Mouse (Mus musculus) MN1 (cell line): ENCODE measurements around the gene Klc1.
"Not testable (repeated sequence)": the region's sequence is repeated elsewhere in the genome, so short reads cannot be mapped to it uniquely, and the experiment has no call there.

ENCODE experiments used
- DNase-seq: peaks from one replicate; pipeline ENCODE4 v3.0.0-alpha.2; 2016; ENCODE audit warnings: low spot score

Klc1 gene

DNA sequence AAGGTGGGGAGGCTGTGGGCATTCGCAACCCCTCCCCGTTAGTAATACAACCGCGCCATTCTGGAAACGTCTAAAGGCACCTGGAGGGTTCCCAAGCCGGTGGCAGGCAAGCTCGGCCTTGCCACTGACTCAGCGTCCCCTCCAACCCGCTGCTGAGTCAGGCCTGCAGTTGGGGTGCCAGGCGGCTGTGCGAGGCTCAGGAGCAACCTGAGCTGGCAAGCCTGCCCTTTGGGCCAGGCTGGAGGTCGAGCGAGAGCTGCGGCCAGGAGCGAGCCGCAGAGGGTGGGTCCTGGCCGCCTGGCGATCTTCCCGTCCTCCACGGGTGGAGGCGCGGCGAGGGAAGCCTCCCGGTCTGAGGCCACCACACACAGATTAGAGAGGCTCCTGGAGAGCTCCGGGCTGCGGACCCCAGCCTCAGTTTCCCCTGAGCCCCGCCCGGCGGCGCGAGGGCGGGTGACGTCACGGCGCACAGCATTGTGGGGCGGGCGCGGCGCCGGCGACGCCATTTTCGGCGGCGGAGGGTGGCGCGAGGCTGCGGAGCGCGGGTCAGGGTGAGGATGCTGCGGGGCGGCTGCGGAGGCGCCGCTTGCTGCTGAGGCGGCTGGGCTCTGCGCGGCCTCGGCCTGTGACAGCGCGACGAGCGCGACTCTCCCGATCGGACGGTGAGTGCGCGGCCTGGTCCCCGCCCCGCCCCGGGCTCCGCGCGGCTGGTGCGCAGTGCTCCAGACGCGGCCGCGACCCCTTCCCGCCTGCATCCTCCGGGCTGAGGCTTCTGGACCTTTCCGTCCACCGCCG is at the start of gene Klc1:
TSS of gene Klc1 (plus strand) at position 469 of the 795 bp plus-strand sequence.
- DNase-seq: peak; percentile 62

DNA sequence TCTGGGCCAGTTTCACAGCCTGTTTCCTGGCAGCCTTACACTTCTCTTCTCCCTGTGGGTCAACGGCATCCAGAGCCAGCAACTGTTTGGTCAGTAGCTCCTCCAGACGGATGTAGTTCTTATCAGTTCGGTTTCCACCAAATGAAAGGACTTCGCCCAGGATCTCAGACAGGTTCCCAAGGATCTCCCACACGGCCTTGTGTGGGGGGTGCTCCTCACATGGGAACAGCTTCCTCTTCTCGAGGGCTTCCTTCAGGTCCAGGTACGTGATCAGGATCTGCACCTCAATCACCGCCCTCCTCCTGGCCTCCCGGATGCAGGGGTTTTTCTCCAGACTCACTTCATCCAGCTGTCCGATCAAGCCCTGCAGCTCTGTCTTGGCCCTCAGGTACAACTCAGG is 48.6 kb upstream of the Klc1 start:
- no peak for DNase-seq

DNA sequence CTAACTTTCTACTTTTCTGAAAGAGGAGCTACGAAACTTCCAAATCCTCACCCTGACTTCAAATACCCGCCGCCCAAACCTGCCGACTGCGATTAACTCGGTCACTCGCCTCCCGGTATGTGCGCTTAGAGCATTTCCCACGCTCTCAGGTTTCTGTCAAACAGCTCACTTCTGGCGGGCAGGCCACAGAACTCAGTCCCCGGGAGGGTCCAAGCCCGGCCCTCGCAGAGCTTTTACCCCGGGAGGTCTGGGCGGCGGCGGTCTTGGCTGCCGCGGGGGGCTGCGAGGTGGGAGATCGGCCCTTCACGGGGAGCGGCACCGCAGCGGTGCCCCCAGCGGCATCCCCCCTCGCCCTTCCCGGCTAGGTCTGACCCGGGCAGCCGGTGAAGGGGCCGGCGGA is 46.2 kb upstream of the Klc1 start:
- DNase-seq: no peak

DNA sequence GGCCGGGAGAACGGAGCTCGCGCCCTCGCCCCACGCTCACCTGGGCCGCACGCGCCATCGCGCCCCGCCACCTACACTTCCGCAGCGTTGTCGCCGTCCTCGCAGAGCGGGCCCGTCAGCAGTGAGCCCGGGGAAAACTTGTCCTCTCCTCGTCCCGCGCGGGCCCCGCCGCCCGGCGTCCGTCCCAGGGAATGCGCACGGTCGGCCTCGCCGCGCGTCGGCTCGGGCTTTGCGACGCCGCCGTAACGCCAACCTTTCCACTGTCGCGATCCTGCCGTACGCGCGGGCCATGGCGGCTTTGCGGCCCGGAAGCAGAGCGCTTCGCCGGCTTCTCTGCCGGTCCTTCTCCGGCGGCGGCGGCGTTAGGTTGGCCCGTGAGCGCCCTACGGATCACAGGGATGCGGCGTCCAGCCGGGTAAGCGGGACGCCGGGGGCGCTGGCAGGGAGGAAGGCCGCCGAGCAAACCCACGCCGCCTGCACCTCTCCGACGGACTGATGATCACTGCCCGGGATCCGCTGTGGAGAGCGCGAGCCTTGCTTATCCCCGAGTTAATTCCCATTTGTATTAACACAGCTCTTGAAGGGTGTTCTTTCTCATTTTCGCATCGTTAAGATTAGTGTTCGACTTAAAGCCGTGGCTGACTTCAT is 45.5 kb upstream of the Klc1 start, which contains the start of the genes Bag5 and Apopt1:
TSS of gene Bag5 (minus strand) at position 254 of the 648 bp plus-strand sequence.
TSS of gene Apopt1 (plus strand) at position 258 of the 648 bp plus-strand sequence.
- peak; percentile 90 for DNase-seq

DNA sequence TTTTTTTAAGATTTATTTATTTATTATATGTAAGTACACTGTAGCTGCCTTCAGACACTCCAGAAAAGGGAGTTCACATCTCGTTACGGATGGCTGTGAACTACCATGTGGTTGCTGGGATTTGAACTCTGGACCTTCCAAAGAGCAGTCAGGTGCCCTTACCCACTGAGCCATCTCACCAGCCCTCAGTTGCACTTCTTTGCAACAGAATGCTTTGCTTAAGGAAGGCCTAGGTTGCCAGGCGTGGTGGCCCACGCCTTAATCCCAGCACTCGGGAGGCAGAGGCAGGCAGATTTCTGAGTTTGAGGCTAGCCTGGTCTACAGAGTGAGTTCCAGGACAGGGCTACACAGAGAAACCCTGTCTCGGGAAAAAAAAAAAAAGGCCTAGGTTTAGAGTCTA is 44.8 kb upstream of the Klc1 start:
- not testable (repeated sequence) for DNase-seq

DNA sequence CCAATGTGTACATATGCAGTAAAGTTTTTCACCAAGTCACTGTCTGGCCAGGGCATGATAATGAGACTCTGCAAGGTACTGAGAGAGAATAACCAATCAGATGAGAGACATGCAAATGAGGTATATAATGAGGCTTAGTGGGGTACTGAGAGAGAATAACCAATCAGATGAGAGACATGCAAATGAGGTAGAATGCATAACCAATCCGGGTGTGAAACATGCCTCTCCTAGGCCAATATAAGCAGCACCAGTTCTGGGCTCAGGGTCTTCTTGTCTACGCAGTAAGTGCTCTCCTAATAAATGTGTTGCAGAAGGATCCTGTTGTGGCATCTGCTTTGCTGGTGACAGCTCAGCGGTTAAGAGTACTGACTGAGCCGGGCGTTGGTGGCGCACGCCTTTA is 42.1 kb upstream of the Klc1 start:
- DNase-seq: no peak

DNA sequence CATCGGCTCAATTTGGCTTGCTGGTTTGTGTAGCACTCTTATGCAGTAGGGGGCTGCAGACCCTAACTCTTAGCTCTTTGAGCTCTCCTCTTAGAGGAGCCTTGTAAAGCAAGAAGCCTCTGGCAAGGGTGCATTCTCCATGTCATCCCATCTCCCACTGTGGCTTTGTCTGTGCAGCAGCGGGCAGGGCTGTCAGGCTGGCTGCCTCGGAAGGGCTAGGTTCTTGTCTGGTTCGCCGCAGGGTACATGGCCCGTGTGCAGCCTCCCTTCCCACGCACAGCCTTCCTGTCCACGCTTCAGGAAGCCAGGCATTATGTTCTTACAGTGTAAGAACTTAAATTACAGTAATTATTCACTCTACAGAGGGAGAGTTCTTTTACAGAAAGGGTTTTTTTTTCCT is 40.0 kb upstream of the Klc1 start:
- DNase-seq: no peak

DNA sequence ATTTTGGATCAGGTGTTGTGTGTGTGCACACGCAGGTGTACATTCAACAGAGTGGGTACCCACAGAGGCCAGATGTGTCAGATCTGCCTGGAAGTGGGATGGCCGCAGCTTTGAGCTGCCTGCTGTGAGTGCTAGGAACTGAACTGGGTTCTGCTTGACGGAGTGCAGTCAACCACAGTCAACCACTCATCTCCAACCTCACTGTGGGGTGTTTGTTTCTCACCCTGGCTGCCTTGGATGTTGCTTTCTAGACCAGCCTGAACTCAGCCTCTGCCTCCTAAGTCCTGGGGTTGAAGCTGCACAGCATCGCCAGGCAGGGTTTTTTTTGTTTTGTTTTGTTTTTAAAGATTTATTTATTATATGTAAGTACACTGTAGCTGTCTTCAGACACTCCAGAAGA is 38.4 kb upstream of the Klc1 start:
- DNase-seq: no peak

DNA sequence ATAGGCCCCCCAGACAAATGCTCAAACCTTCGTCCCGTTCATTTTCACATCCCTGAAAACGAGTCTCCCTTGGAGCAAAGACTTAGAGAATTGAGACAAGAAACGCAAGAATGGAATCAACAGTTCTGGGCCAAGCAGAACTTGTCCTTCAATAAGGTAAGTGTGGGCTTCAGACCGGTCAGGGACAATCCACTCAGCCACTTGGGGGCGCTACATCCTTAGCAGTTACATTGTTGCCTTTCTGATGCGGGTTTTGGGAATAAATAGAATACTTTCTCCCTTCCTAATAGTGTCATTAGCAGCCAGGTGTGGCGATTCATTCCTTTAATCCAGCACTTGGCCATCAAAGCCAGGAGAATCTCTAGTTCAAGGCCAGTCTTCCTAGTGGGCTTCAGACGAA is 36.0 kb upstream of the Klc1 start:
- peak; percentile 39 for DNase-seq

DNA sequence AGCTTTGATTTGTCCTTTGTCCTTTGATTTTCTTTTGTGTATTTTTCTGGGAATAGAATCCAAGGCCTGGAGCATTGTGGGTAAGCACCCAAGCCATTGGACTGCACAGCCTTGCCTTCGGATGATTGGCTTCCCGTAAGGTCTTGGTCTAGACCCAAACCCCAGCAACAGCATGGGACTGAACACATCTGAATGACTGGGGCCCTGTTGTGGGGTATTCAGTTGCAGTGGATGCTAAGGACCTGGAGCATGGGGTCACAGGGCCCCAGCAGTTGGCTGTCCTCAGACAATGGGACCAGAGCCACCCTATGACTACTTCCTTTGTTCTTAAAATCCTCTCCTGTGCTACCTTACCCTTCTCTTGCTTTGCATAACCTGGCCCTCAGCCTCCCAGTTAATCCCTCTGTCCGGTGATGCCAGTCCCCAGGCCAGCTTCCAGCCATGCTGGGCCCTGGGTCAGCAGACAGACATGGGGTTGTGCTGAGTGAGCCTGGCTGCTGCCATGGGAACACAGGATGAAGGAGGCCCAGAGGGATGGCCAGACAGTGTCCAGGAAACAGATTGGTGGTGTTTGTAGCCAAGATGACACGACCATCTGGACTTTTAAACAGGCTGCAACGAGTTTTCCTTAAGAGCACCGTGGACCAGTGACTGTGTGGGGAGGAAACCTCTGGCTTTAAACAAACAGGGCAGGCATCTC is 33.9 kb upstream of the Klc1 start:
- DNase-seq: peak; percentile 68

DNA sequence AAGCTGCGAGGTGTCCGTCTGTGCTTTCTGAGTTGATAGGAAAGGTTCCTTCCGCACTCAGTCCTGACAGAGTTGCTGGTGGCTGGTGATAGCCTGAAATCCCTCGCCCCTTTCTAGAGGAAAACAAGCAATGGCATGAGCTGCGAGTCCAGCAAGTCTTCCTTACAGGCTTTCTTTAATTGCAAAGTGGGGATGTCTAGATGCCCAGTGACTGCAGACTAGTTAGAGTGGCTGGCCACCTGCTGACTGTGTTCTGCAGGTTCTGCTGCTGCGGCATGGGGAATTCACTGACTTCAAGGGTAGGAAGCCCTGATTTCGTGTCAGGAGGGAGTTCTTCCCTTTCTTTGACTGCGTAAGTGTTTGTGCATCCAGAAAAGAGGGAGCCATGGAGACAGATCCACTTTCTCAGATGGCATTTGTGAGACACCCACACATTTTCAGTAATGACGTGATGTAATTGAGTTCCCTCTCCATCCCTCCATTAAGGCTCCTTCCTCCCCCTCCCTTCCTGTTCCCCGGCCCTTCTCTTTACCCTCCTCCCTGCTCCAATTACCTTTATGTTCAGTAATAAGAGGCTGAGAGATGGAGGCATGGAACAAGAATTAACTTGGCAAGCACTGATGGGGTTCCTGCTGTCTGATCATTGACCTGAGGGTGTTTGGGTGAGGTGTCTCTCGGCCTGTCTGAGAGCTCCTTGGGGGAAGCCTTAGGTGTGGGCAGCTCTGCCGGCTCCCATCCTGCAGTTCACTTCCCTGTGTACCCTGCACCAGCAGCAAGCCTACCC is 33.1 kb upstream of the Klc1 start:
- DNase-seq: no peak

DNA sequence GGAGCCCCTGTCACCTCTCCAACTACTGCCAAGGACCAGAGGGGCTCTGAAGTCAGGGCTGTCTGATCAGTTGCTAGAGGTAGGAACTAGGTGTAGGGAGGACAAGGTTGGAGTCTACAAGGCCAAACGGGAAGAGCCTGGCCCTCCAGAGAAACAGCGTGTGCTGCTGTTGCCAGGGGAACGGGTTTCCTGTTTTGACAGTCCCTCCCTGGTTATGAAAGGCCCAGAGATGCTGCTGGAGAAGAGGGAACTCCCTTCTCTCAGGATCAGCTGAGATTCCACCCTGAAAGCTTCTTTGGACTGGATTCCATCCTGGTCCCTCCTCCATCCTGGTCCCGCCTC is 32.6 kb upstream of the Klc1 start:
- DNase-seq: peak; percentile 37

DNA sequence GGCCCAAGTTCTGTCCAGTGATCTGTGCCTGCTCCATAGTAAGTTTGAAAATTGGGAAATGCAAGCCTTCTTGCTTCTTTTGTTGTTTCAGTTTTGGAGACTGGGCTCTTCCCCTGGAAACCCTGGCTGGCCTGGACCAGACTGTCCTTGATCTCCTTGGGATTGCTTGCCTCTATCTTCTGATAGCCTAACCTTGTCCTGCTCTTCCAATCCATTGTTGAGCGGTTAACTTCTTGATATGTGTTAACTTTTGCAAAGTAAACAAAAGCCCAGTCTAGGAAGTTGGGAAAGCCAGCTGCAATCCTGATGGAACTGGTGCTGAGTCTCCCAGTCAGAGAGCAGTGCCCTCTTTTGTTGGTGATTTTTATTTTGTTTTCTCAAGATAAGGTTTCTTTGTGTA is 30.7 kb upstream of the Klc1 start:
- DNase-seq: no peak

DNA sequence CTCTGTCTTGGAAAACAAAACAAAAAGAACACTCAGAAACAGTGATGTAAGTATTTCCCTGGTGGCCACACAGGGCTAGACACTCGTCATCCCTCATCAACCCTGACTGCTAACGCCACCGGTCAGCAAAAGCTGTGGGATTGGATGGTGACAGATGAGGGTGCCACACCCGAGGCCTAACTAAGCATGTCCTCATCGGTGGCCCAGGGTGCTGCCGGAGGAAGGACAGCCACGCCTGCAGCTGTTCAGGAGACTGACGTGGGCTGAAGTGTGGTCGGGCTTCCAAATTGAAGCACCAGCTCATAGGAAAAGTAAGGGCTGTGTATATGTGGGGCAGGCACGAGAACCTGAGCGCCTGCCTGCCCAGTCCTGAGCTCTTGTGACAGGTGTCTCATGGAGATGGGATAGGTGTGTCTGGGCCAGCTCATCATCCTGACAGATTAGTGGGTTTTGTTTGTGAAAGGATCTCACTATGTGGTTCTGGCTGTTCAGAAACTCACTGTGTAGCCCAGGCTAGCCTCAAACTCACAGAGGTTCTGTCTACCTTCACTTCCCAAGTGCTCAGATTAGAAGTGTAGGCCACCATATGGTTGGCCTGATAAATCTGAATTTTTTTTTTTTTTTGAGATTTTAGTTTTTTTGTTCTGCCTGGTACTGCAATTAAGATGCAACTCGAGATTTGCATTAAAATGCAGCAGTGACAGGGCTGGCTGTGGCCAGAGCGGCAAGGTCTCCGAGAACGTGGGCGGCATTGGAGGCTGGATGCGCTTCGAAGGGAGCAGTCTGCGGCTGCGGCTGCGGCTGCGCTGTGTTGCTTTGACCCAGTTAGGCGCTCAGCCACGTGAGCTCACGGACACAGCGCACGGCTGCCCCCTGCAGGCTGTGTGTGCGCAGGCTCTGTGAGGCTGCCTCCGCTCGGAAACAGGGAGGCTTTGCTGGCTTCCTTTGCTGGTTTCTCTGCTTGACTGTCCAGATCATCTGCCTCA is 26.5 kb upstream of the Klc1 start:
- DNase-seq: peak; percentile 90

DNA sequence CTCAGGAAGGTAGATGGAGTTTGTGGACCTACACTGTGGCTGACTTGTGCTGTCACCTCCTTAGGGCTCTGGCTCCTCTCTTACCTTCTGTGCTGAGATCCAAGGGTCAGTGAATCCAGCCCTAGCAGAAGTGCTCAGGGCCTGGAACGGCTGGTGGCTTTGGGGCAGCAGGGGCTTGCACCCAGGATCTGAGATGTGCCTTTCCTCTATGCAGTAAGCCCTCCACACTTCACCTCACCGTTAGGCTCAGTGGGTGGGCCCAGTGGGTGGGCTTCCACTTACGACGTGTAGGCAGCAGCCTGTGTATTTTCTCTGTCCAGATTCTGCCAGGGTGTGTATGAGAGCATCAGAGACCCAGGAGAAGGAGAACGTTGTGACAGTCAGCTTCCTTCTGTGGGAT is 25.7 kb upstream of the Klc1 start:
- DNase-seq: no peak

DNA sequence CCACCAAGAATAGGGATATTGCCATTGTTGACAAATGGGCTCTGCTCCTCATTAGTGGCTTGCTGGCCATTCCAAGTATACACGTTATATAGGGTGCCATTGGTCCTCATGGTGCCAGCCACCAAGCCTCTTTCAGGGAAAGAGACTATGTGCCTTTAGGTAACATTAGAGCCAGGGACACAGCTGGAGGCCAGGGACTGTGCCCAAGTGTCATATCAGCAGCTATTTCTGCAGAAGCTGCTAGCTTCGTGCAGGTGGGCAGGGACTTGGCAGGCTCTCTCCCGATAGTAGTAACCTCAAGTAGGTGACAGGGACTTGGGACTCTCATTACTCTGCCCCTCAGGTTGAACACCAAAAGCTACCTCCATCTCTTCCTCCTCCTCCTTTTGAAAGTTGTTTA is 23.7 kb upstream of the Klc1 start:
- DNase-seq: no peak

DNA sequence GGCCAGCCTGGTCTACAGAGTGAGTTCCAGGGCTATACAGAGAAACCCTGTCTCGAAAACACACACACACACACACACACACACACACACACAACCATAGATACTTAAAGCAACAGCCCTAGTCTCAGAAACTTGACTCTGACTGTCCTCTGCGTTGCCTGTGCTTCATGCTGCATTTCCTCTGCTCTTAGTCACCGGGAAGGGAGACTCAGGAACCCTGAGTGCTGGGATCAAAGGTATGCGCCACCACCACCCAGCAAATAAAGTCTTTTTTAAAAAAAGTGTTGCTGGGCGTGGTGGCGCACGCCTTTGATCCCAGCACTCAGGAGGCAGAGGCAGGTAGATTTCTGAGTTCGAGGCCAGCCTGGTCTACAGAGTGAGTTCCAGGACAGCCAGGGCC is 22.0 kb upstream of the Klc1 start:
- not testable (repeated sequence) for DNase-seq

DNA sequence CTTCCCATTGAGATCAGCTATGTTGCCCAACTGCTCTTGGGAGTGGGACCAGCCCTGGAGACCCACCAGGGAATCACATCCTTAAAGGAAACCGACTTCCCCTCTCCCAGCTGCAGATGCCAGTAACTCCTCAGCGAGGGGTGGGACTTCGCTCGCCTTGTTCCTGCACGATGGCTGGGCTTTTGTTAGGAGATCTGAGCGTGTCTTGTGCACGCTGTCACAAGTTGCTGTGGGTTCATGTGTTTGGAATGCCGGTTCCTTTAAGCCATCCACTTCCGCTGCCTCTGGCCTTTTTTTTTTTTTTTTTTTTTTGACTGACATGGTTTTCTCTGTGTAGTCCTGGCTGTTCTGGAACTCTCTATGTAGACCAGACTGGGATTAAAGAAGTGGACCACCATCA is 21.3 kb upstream of the Klc1 start:
- no peak for DNase-seq

DNA sequence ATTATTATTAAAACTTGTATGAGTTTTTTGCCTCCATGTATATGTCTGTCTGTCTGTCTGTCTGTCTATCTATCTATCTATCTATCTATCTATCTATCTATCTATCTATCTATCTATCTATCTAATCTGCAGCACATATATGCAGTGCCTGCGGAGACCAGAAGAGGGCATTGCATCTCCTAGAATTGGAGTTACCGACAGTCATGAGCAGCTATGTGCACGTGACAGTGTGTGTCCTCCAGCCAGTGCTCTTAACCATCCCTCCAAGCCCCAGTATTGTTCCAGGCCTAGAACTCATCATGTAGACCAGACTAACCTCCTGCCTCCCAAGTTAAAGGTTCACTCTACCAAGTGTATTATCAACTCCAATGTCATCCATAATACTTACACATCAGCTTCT is 19.9 kb upstream of the Klc1 start:
- DNase-seq: no peak

DNA sequence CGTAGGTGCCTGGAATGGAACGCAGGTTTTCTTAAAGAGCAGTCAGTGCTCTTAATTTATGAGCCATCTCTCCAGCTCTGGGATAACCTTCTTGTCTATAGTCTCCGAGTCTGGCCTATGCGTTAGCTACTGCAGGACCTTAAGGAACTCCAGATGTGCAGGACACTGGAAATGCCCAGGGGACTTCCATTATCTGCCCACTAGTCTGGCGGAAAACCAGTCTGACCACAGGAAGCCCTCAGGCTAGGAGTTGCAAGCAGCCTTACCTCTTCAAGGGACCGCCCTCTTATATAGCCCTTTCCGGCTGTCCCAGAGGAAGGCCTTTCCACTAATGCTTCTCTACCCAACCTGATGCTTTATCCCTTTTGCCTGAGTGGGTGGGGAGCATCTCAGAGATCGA is 17.3 kb upstream of the Klc1 start:
- no peak for DNase-seq

DNA sequence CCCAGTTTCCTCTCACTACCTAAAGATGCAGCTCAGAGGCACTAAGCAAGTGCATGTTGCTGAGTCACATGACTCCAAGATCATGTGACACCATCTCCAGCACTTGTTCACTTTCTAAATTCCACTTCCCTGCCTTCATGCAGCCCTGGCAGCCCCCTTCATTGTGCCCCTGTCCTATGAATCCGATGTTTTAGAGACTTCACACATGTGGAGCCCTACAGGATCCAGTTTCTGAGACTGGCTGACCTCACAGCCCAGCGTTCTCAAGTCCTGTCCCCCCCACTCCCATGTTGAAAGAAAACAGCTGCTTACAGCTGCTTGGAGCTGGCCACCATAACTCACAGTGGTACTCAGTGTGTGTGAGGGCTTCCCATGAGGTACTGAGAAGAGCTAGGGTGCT is 15.2 kb upstream of the Klc1 start:
- no peak for DNase-seq
